Mouse (Mus musculus) heart, embryonic 10.5 days (tissue): ENCODE results near the gene Pxk. TPM values are rescaled to one million over a fixed set of nuclear protein-coding genes. Genes with fewer than 3 reads are reported as not detected.

Experiments used
- DNase-seq: peaks from one replicate; pipeline ENCODE4 v3.0.0-alpha.2; 2017; ENCODE audit warnings: low spot score
- H3K27ac ChIP-seq: fragments of 300-500 bp; sonication (generic); 2 replicates; pipeline ENCODE4 v1.5.1; 2016; ENCODE audit warnings: mild to moderate bottlenecking
- H3K27me3 ChIP-seq: fragments of 300-500 bp; sonication (generic); 2 replicates; pipeline ENCODE4 v1.6.1; 2016; ENCODE audit warnings: mild to moderate bottlenecking; ENCODE audit not compliant: poor library complexity, insufficient read depth, severe bottlenecking
- H3K36me3 ChIP-seq: fragments of 300-500 bp; sonication (generic); 2 replicates; pipeline ENCODE4 v1.6.1; 2016; ENCODE audit warnings: mild to moderate bottlenecking, moderate library complexity
- H3K4me1 ChIP-seq: fragments of 300-500 bp; sonication (generic); 2 replicates; pipeline ENCODE4 v1.6.1; 2016; ENCODE audit warnings: mild to moderate bottlenecking
- H3K4me3 ChIP-seq: fragments of 300-500 bp; sonication (generic); 2 replicates; pipeline ENCODE4 v1.5.1; 2016; ENCODE audit warnings: mild to moderate bottlenecking, moderate library complexity
- H3K9me3 ChIP-seq: fragments of 300-500 bp; sonication (generic); 2 replicates; pipeline ENCODE4 v1.6.1; 2016; ENCODE audit warnings: mild to moderate bottlenecking, moderate library complexity
- WGBS: fragments of 180-500 bp; shearing (Covaris S2); methylation state at CpG from one replicate; pipeline ENCODE4 v1.1.7; 2016; 5-methylcytosine and 5-hydroxymethylcytosine counted together
- polyA plus RNA-seq: library from polyadenylated mRNA; unstranded; fragments of >200 nt; fragmentation: Nextera tagmentation; extraction: Ambion mirVana; gene quantifications from 2 replicates; pipeline ENCODE4 v1.2.1, GENCODE M21; 2016

The Pxk gene
- polyA plus RNA-seq, 1 experiment from 2014 or later = 23.1 TPM

DNA sequence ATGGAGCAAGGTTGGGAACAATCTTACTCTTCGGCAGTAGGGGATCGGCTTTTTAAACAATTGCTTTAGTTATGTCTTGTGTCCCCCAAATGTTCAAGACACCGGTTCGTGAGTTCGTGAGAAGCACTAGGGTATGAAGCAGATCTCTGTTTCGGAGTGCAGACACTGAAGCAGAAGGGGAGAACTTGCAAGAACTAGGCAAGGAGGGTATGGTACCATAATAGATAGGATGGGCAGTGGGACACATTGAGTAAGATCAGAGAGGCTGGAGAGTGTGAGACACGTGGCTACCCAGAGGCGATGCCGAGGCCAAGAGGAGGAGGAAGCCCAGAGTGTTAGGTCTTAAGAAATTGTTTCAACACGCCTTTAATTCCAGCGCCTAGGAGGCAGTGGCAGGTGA lies 17.3 kb upstream of the Pxk start:
- no peak for DNase-seq
- peaks cover 23% of the 10 kb centered on the region for H3K36me3 ChIP-seq
- H3K27ac ChIP-seq = peak overlapping the region; percentile 97
- no peaks in the 10 kb centered on the region for H3K27me3 ChIP-seq
- no peaks in the 10 kb centered on the region for H3K9me3 ChIP-seq
- 5% methylated on average over 11 of the region's 11 CpGs for WGBS
- peak overlapping the region; percentile 83 for H3K4me3 ChIP-seq
- peaks cover 12% of the 10 kb centered on the region for H3K4me1 ChIP-seq

DNA sequence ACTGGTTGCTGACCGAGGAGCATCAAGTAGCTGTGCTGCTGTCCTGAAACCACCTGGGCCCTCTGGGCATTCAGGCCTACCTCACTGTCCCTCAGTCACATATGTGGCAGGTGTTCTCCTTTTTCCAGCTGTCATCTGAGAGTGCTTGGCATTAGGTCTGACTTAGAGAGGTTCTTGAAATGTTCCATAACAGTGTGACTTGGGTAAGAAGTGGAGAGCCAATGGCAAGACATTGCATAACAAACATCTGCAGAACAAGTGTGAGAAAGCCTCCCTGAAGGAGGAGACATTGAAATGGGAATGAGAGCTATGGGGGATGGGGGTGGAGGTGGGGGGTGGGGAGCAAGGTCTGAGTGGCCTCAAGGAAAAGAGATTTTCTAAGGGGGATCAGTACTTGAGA lies 15.1 kb upstream of the Pxk start:
- H3K9me3 ChIP-seq = no peaks in the 10 kb centered on the region
- H3K27ac ChIP-seq = no peak overlapping the region
- peaks cover 12% of the 10 kb centered on the region for H3K4me1 ChIP-seq
- 85% methylated on average over 1 of the region's 1 CpGs for WGBS
- no peaks in the 10 kb centered on the region for H3K27me3 ChIP-seq
- no peak overlapping the region for H3K4me3 ChIP-seq
- H3K36me3 ChIP-seq = peaks cover 39% of the 10 kb centered on the region
- DNase-seq = no peak

DNA sequence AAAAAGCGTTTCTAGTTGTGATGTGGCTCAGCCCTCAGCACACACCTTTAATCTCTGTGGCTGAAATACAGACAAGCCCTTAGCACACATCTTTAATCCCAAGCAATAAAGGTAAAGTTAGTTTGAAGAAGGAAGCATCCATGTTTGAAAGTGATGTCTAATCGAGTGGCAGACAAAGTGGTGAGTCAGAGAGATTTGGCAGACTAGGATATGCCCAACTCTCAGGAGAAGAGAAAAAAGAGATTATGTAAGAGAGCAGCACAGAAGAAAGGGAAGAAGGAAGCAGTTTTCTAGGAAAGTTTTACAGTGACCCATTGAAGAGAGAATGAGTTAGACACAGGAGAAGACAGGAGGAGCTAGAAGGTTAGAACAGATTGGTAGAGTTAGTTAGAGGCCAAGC lies 9.0 kb upstream of the Pxk start:
- no peak overlapping the region for H3K27ac ChIP-seq
- no peaks in the 10 kb centered on the region for H3K27me3 ChIP-seq
- WGBS = 93% methylated on average over 2 of the region's 2 CpGs
- peaks cover 61% of the 10 kb centered on the region for H3K36me3 ChIP-seq
- no peak for DNase-seq
- no peaks in the 10 kb centered on the region for H3K9me3 ChIP-seq
- H3K4me1 ChIP-seq = no peaks in the 10 kb centered on the region
- no peak overlapping the region for H3K4me3 ChIP-seq

DNA sequence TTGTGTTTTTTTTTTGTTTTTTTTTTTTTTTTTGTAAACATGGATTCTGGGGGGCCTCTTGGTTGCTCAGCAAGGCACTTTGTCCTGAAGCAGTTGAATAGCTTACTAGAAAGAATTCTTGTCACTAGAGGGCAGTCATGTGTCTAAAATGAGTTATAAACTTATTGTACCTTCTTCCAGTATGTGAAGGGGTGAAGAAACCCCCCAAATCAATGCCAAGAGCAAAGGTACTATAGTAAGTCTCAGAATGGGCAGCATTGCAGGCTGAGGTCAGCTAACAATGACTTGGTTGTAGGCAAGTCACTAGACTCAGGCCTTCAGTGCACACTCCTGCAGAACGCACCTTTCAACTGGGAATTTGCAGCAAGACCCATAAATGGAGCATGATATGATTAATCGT lies 5.4 kb upstream of the Pxk start:
- Histone ChIP-seq H3K36me3 (peaks cover 33% of the 10 kb centered on the region), H3K27ac (no peak overlapping the region), H3K9me3 (no peaks in the 10 kb centered on the region), H3K4me3 (no peak overlapping the region), H3K27me3 (no peaks in the 10 kb centered on the region), H3K4me1 (peaks cover 7% of the 10 kb centered on the region; the same call in 1 of the 2 replicates)
- WGBS = 89% methylated on average over 2 of the region's 2 CpGs
- DNase-seq = no peak

DNA sequence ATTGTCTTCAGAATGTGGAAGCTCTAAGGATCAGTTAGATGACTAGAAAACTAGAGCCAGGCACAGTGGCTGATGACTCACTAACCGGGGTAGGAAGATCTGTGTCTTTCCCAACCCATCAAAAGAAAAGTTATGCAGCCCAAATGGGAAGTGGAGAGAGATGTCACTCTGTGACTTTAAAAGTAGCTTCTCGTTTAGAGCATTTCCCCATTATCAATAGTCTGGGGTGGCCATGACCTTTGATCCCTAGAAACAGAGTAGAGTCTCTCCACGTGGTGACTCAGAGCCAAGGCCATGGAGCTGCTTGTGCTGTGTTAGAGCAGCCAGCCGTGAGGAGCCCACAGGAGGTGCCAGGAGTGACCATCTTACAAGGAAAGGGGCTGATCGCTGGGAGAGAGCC lies 4.6 kb upstream of the Pxk start:
- 52% methylated on average over 5 of the region's 5 CpGs for WGBS
- Histone ChIP-seq H3K9me3 (no peaks in the 10 kb centered on the region), H3K4me3 (no peak overlapping the region), H3K27ac (no peak overlapping the region), H3K36me3 (peaks cover 28% of the 10 kb centered on the region), H3K27me3 (no peaks in the 10 kb centered on the region), H3K4me1 (peaks cover 9% of the 10 kb centered on the region; the same call in 1 of the 2 replicates)
- no peak for DNase-seq

DNA sequence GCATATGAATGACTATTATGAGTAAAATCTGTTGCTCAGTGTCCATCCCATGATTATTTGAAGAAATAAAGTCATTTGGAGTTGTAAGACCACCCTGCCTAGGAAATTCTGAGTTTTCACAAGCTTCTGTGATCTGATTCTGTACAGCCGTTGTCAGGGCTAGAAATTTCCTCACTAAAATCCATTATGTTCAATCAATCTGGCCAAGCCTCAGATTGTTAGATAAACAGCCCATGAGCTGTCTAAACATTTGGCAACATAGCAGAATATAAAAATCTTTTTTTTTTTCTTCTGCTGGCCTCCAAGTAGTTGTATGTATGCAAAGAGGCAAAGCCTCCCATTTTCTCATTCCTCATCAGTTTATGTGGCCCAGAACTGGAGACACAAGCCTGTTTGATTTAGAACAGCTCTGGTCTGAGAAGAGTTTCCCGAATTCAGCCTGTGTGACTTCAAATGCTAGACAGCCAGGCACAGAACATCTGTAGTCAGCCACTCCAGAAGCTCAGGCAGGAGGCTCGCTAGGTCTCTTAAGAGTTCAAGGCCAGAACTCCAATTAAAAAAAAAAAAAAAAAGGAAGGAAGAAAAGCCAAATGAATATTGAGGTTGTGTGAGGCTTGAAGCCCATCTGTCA lies 3.0 kb upstream of the Pxk start:
- Histone ChIP-seq H3K4me3 (no peak overlapping the region), H3K4me1 (peaks cover 9% of the 10 kb centered on the region; the same call in 1 of the 2 replicates), H3K9me3 (no peaks in the 10 kb centered on the region), H3K36me3 (peaks cover 12% of the 10 kb centered on the region), H3K27ac (no peak overlapping the region), H3K27me3 (no peaks in the 10 kb centered on the region)
- no peak for DNase-seq
- WGBS = 63% methylated on average over 3 of the region's 3 CpGs

DNA sequence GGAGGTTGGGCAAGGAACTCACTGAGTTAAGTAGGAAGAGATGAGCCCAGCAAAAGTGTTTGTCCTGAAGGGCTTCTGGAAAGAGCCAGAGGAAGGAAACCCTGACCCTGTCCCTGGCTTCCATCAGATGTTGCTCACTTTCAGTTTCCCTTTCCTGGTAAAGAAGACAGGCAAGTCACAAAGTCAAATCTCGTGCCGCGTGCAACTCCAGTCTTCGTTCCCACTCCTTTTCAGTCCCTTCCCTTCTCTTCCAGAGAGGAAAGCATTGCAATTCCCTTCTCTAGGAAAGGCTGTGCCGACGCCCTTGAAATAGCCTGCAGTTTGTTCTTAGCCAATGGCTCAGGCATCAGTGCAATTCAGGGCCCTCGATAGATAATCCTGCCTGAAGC lies 2.5 kb upstream of the Pxk start:
- H3K36me3 ChIP-seq = peaks cover 7% of the 10 kb centered on the region
- 45% methylated on average over 7 of the region's 7 CpGs for WGBS
- no peak for DNase-seq

DNA sequence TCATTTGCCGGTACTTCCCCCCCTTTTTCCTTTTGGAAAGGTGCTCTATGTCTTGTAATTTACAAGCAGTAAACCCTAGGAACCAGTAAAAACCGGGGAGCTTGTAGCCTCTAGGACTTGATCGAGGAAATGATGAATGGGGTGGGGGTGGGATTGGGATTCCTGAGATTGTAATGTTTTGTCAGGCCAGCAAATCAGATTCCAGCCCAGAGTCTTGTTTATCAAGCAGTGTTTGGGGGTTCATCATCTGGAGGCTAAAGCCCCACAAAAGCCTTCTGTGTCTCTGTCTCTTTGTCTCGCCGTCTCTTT lies 630 bp downstream of the Pxk start:
- no peaks in the 10 kb centered on the region for H3K36me3 ChIP-seq
- peak overlapping the region; percentile 97 for H3K4me3 ChIP-seq
- DNase-seq = no peak
- WGBS = 3% methylated on average over 5 of the region's 5 CpGs
- peak overlapping the region; percentile 93 for H3K27ac ChIP-seq
- H3K9me3 ChIP-seq = no peaks in the 10 kb centered on the region
- H3K27me3 ChIP-seq = no peaks in the 10 kb centered on the region
- peaks cover 12% of the 10 kb centered on the region; the same call in 1 of the 2 replicates for H3K4me1 ChIP-seq

More for the DNA sequence above, 2.5 kb upstream of the Pxk start:
- Histone ChIP-seq H3K4me1 (peaks cover 9% of the 10 kb centered on the region; the same call in 1 of the 2 replicates), H3K4me3 (no peak overlapping the region), H3K27me3 (no peaks in the 10 kb centered on the region), H3K9me3 (no peaks in the 10 kb centered on the region), H3K27ac (0 out of 2 replicates have a peak overlapping the region, but pooled peaks have one; percentile 42)

DNA sequence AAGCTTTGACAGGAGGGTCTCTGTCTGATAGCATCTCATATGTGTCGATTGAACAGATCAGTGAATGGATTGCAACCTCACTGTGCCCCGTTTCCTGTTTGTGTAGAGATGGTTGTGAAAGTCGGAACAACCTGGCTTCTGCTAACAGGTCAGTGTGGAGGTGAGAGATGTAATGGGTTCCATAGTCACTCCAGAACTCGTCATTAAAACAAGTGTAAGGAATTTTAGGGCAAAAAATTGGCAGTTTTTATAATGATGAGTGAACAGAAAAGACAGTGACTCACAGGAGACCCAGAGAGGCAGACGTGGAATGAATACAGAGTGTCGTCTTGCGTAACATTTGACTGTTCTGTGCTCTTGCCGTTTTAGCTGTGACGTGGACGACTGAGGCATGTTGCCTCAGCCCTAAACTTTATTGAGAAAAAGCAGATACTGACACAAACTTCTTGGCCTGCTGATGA lies 1.6 kb downstream of the Pxk start:
- Histone ChIP-seq H3K4me3 (peak overlapping the region; percentile 97; the same call in 1 of the 2 replicates), H3K9me3 (no peaks in the 10 kb centered on the region), H3K27ac (no peak overlapping the region), H3K27me3 (no peaks in the 10 kb centered on the region), H3K4me1 (peaks cover 12% of the 10 kb centered on the region; the same call in 1 of the 2 replicates), H3K36me3 (no peaks in the 10 kb centered on the region)
- no peak for DNase-seq
- 70% methylated on average over 10 of the region's 10 CpGs for WGBS

DNA sequence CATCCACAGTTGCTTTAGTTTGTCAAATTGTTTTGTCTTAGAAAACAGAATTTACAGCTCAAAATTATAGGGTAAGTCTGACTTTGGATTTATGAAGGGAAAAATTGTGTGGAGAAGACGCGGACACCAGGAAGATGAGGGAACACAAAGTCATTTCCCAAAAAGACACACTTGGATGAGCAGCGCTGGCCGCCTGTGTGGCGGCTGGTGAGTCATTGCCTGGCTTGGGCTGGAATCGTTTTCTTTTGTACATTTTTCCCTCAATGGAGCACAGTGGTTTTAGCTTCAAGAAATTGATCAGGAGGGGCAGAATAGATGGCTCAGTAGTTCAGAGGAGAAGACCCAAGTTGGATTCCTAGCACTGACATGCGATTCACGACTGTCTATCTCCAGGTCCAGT lies 3.9 kb downstream of the Pxk start:
- Histone ChIP-seq H3K9me3 (no peaks in the 10 kb centered on the region), H3K4me3 (no peak overlapping the region), H3K4me1 (peaks cover 6% of the 10 kb centered on the region; the same call in 1 of the 2 replicates), H3K36me3 (0 out of 2 replicates have a peak, but pooled peaks cover 3% of the 10 kb centered on the region), H3K27ac (no peak overlapping the region), H3K27me3 (no peaks in the 10 kb centered on the region)
- no peak for DNase-seq
- 89% methylated on average over 8 of the region's 8 CpGs for WGBS

DNA sequence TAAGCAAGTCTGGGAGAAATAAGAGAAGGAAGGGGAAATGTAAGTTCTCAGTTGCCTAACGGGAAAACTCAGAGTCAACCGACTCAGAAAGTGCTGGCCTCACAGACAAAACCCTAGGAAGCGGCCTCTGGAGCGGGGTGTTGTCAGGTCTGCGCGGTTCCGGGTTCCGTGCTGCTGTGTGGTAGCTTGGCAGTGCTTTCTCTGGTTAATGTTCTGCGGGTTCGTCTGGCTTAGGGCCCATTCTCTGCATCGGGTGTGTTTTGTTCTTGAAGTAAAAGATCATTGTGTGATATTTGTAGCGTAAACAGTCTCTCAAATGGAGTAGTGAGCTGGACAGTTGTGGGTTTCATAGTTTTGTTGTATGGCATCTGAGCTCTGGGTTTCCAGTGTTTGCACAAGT lies 4.7 kb downstream of the Pxk start:
- H3K9me3 ChIP-seq = no peaks in the 10 kb centered on the region
- no peak for DNase-seq
- no peaks in the 10 kb centered on the region for H3K27me3 ChIP-seq
- WGBS = 84% methylated on average over 12 of the region's 12 CpGs
- H3K36me3 ChIP-seq = 0 out of 2 replicates have a peak, but pooled peaks cover 7% of the 10 kb centered on the region
- H3K4me3 ChIP-seq = no peak overlapping the region
- H3K4me1 ChIP-seq = peaks cover 5% of the 10 kb centered on the region; the same call in 1 of the 2 replicates
- H3K27ac ChIP-seq = no peak overlapping the region

DNA sequence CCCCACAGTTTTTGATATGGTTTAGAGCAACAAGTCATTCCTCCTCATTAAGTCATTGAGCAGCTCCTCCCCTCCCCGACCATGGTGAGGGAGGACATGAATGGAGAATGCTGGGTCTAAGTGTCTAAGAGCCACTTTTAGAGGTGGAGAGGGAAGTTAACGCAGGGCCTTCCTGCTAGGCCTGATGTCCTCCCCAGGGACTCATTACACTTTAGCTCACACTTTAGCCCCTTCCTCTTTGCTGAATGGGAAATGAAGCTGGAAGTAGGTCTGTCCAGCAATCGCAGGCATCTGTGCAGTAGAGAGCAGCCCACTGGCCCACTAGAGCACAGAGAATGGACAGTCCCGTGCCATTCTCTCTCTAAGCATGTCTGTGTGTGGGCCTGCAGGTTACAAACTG lies 10.0 kb downstream of the Pxk start:
- Histone ChIP-seq H3K27ac (no peak overlapping the region), H3K36me3 (0 out of 2 replicates have a peak, but pooled peaks cover 7% of the 10 kb centered on the region), H3K4me1 (peaks cover 15% of the 10 kb centered on the region), H3K27me3 (no peaks in the 10 kb centered on the region), H3K9me3 (no peaks in the 10 kb centered on the region), H3K4me3 (no peak overlapping the region)
- WGBS = 73% methylated on average over 4 of the region's 4 CpGs
- no peak for DNase-seq

DNA sequence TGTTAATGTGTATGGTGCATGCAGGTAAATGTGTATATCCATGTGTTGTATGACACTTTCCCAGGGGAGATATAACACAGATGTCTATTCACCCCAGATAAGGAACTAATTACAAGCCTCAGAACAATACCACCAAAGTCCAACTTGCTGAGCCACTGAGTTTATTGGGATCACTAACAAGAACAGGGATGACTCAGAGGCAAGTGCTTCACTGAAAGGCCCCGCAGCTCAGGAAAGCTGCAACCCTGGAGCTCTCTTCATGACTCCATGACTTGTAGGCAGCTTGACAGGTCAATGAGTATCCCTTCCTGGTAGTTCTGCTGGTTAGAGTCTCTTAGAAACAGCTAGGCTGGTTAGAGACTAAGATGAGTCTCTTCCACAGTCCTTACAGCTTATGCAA lies 11.0 kb downstream of the Pxk start:
- H3K9me3 ChIP-seq = no peaks in the 10 kb centered on the region
- H3K4me3 ChIP-seq = no peak overlapping the region
- H3K36me3 ChIP-seq = 0 out of 2 replicates have a peak, but pooled peaks cover 7% of the 10 kb centered on the region
- no peak for DNase-seq
- peaks cover 11% of the 10 kb centered on the region for H3K4me1 ChIP-seq
- no peak overlapping the region for H3K27ac ChIP-seq
- H3K27me3 ChIP-seq = no peaks in the 10 kb centered on the region
- 69% methylated on average over 1 of the region's 1 CpGs for WGBS

DNA sequence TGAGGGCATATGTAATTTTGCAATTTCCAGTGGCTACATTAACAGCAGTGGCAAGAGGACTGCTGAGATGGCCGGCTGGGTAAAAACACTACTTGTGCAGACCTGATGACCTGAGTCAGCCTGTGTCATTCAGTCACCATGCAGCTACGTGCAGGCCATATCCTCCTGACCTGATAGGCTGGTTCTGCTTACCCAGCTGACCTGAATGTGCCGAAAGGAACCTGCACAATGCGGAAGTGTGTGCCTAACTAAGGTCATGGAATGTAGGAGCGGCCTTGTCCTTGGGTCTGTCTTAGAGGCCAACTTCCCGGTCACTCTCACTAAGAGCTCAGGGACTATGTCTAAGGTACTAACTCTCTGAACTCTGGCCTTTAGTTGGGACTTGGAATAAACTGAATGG lies 13.5 kb downstream of the Pxk start:
- no peaks in the 10 kb centered on the region for H3K27me3 ChIP-seq
- H3K9me3 ChIP-seq = no peaks in the 10 kb centered on the region
- 0 out of 2 replicates have a peak, but pooled peaks cover 7% of the 10 kb centered on the region for H3K36me3 ChIP-seq
- H3K27ac ChIP-seq = 0 out of 2 replicates have a peak overlapping the region, but pooled peaks have one; percentile 43
- 64% methylated on average over 6 of the region's 6 CpGs for WGBS
- no peak overlapping the region for H3K4me3 ChIP-seq
- no peak for DNase-seq
- H3K4me1 ChIP-seq = peaks cover 11% of the 10 kb centered on the region
